Mouse (Mus musculus): ENCODE measurements around the gene Lrmda.

- TF ChIP-seq CTCF (IDR thresholded peaks at IDR 0.05; ENCODE audit: borderline replicate concordance, control insufficient read depth, extremely low read depth, insufficient read depth, low read length, poor library complexity) (no peak), POLR2A (IDR thresholded peaks at IDR 0.05; ENCODE audit: control insufficient read depth, extremely low read depth, insufficient read depth, low read length, poor library complexity) (no peak)
Measured at GRCm38 (mm10) chr14:21983950-21984730, 35.4 kb upstream of the Lrmda start.
